Mouse (Mus musculus): ENCODE measurements around the gene Zfp157.
A peak's percentile ranks its signal among the peaks of the same experiment; 100 is the strongest.
"Not testable (repeated sequence)": the region's sequence is repeated elsewhere in the genome, so short reads cannot be mapped to it uniquely, and the experiment has no call there.

Gene Zfp157

GRCm38 (mm10) chr5:138441286-138442194 is at the start of gene Zfp157:
Zfp157 (plus strand) TSS chr5:138441468.
- peak; percentile 86 for DNase-seq (ENCODE audit: low read depth, low spot score)

- DNase-seq (ENCODE audit: low read depth, low spot score) = no peak
Measured at GRCm38 (mm10) chr5:138397795-138398337, 43.4 kb upstream of the Zfp157 start.

- not testable (repeated sequence) for DNase-seq (ENCODE audit: low read depth, low spot score)
Measured at GRCm38 (mm10) chr5:138400431-138400830, 40.8 kb upstream of the Zfp157 start.

GRCm38 (mm10) chr5:138458371-138458770 is 17.1 kb downstream of the Zfp157 start:
- DNase-seq (ENCODE audit: low read depth, low spot score) = no peak

GRCm38 (mm10) chr5:138459107-138459506 is 17.8 kb downstream of the Zfp157 start:
- no peak for DNase-seq (ENCODE audit: low read depth, low spot score)

- DNase-seq (ENCODE audit: low read depth, low spot score) = peak; percentile 31
Measured at GRCm38 (mm10) chr5:138473601-138474000, 32.3 kb downstream of the Zfp157 start.

- DNase-seq (ENCODE audit: low read depth, low spot score) = not testable (repeated sequence)
Measured at GRCm38 (mm10) chr5:138504548-138504947, 63.3 kb downstream of the Zfp157 start.

Data from embryo, embryonic 11.5 days (tissue).